Mouse (Mus musculus) kidney, adult 2 months (tissue): ENCODE data around the gene Atp2c2.

Experiments used
- CTCF ChIP-seq: fragments of 200-500 bp; conservative IDR thresholded peaks from 2 replicates; pipeline ENCODE4 v1.5.1; 2011; ENCODE audit warnings: low read depth, mild to moderate bottlenecking, control low read depth, low read length, moderate library complexity, mixed read lengths; ENCODE audit not compliant: insufficient read depth, insufficient read length
- POLR2A ChIP-seq: fragments of 200-500 bp; IDR thresholded peaks from one replicate; pipeline ENCODE4 v1.6.1; 2011; ENCODE audit warnings: low read depth, low read length, control low read depth

DNA sequence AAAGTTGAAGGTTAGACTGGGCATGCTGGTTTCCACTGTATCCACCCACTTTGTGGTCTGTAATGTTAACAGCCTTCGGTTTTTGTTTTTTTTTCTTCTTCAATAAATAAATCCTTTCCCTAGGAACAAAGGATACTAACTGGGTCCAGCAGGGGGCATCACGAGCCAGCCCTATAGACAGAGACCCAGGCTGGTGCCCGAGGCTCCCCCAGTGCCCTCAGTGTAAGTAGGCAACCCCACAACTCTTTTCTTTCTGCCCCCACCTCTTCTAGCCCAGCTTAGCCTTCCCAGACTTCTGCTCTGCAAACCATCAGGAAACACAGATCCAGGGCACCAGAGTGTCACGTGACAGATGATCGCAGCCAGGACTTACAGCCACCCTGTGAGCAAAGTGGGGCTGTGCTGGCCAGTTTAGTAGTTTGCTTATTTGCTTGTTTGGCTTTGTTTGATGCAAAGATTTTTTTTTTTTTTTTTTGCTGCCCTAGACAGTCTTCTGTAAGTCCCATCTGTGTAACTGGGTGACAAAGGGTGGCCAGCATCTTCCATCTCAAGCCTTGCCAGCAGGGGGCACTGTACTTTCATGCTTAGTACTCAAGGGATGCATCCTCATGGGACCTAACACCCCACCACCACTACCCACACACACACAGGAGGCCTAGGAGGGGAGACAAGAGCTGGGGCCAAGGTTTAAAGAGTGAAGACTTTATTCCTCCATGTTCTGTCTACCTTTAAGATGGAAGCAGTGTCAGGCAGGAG is 42.9 kb upstream of the Atp2c2 start:
- TF ChIP-seq CTCF (peak; percentile 55), POLR2A (no peak)
